Comparison of ENCODE assay signal across 8 mouse cellular contexts in genomic region chr12:73462091-73462490, GRCm38 (mm10).
A peak's percentile ranks its signal among the peaks of the same experiment; 100 is the strongest.
DNase-seq lines count a peak whose midpoint lies in the region; TF ChIP-seq lines count a peak whose summit lies in the region.

No protein-coding gene starts in this region.

- WGBS in lung, adult 2 months, result 45% methylated on average over 5 of the region's 5 CpGs

- peak; percentile 39 to 48 for DNase-seq in lung, adult 18-20 months
- DNase-seq in lung, adult 2 months, result no peak
- DNase-seq in cerebellum, postnatal 10 days, result peak; percentile 34 to 58
- peak; percentile 73 to 86 for DNase-seq in heart, adult 18-20 months
- peak; percentile 52 for DNase-seq in kidney, postnatal 14 days
- DNase-seq in ovary, postnatal 10 days (ENCODE audit: low spot score), result peak; percentile 35
- no peak for DNase-seq in T-cell, adult 2 months (ENCODE audit: low spot score)
- DNase-seq in urinary bladder, postnatal 25 days (ENCODE audit: low spot score), result no peak

- no peaks in the 10 kb centered on the region for H3K4me1 ChIP-seq in lung, adult 2 months (ENCODE audit: control insufficient read depth, insufficient read depth, low read length)

- no peak for TF ChIP-seq POLR2A in lung, adult 2 months (IDR thresholded peaks at IDR 0.05; ENCODE audit: borderline replicate concordance, extremely low read depth, low read depth, low read length)

- no peak overlapping the region for H3K4me3 ChIP-seq in lung, adult 2 months (replicated peaks; ENCODE audit: extremely low read depth, low read depth, low read length)

- no peak for TF ChIP-seq CTCF in lung, adult 2 months (IDR thresholded peaks at IDR 0.05; ENCODE audit: insufficient read depth, low read length)

Comparison
In these comparisons a context has a peak if more than half of its experiments do, and no peak if none do; other contexts are left out.
1. DNase-seq: peak in lung, adult 18-20 months (2 of 2), cerebellum, postnatal 10 days (2 of 2), heart, adult 18-20 months (2 of 2), kidney, postnatal 14 days (single experiment) and ovary, postnatal 10 days (single experiment); none in lung, adult 2 months (single experiment), T-cell, adult 2 months (single experiment) and urinary bladder, postnatal 25 days (single experiment).